Mouse (Mus musculus) intestine, embryonic 14.5 days (tissue): ENCODE data around the gene Abcc4. TPM values are rescaled to one million over a fixed set of nuclear protein-coding genes. Genes with fewer than 3 reads are reported as not detected.

Source experiments
- ATAC-seq: fragments of 200-750 bp; cut with Nextera tagmentation; replicated peaks from 2 replicates; pipeline ENCODE4 v1.8.0; 2017; ENCODE audit warnings: low read depth, moderate number of reproducible peaks, moderate TSS enrichment, moderate library complexity; ENCODE audit not compliant: low FRiP score, low TSS enrichment
- DNase-seq: peaks from one replicate; pipeline ENCODE4 v3.0.0-alpha.2; 2018; ENCODE audit warnings: low spot score
- H3K27ac ChIP-seq: fragments of 300-500 bp; sonication (generic); 2 replicates; pipeline ENCODE4 v1.5.1; 2014; ENCODE audit warnings: low read depth, mild to moderate bottlenecking, control low read depth
- H3K27me3 ChIP-seq: fragments of 300-500 bp; sonication (generic); replicated peaks from 2 replicates; pipeline ENCODE4 v1.6.1; 2014; ENCODE audit warnings: low read length, control low read depth; ENCODE audit not compliant: control insufficient read depth, insufficient read depth
- H3K36me3 ChIP-seq: fragments of 300-500 bp; sonication (generic); 2 replicates; pipeline ENCODE4 v1.6.1; 2014; ENCODE audit warnings: low read length, control low read depth; ENCODE audit not compliant: control insufficient read depth, insufficient read depth
- H3K4me1 ChIP-seq: fragments of 300-500 bp; sonication (generic); replicated peaks from 2 replicates; pipeline ENCODE4 v1.6.1; 2014; ENCODE audit warnings: low read length, control low read depth, mixed read lengths; ENCODE audit not compliant: control insufficient read depth, insufficient read depth
- H3K4me2 ChIP-seq: fragments of 300-500 bp; sonication (generic); 2 replicates; pipeline ENCODE4 v1.6.1; 2014; ENCODE audit warnings: low read length
- H3K4me3 ChIP-seq: fragments of 300-500 bp; sonication (generic); 2 replicates; pipeline ENCODE4 v1.5.1; 2014; ENCODE audit warnings: low read depth, low read length, control low read depth, mixed read lengths
- H3K9ac ChIP-seq: fragments of 300-500 bp; sonication (generic); 2 replicates; pipeline ENCODE4 v1.6.1; 2014; ENCODE audit warnings: mild to moderate bottlenecking, low read length
- H3K9me3 ChIP-seq: fragments of 300-500 bp; sonication (generic); 2 replicates; pipeline ENCODE4 v1.6.1; 2016; ENCODE audit warnings: low read length, control low read depth; ENCODE audit not compliant: control insufficient read depth
- WGBS: fragments of 180-500 bp; shearing (Covaris S2); extraction: QIAGEN DNeasy Blood & Tissue Kit; methylation state at CpG from one replicate; pipeline ENCODE4 v1.1.7; 2014; 5-methylcytosine and 5-hydroxymethylcytosine counted together
- polyA plus RNA-seq: library from polyadenylated mRNA; unstranded; fragments of >200 nt; fragmentation: Nextera tagmentation; extraction: Ambion mirVana; gene quantifications from 2 replicates; pipeline ENCODE4 v1.2.1, GENCODE M21; 2014

Abcc4 gene
- polyA plus RNA-seq, 1 experiment from 2014 or later: 4.4 TPM

GRCm38 (mm10) chr14:118563570-118563969 is 142.4 kb downstream of the Abcc4 start:
- no peaks in the 10 kb centered on the region for H3K27me3 ChIP-seq
- no peak overlapping the region for H3K4me2 ChIP-seq
- no peaks in the 10 kb centered on the region for H3K36me3 ChIP-seq
- H3K27ac ChIP-seq: no peak overlapping the region
- ATAC-seq: no peak
- H3K4me3 ChIP-seq: no peak overlapping the region
- no peak overlapping the region for H3K9ac ChIP-seq
- 0 out of 2 replicates have a peak, but pooled peaks cover 3% of the 10 kb centered on the region for H3K4me1 ChIP-seq
- WGBS: 69% methylated on average over 8 of the region's 8 CpGs
- DNase-seq: no peak
- no peaks in the 10 kb centered on the region for H3K9me3 ChIP-seq

DNA sequence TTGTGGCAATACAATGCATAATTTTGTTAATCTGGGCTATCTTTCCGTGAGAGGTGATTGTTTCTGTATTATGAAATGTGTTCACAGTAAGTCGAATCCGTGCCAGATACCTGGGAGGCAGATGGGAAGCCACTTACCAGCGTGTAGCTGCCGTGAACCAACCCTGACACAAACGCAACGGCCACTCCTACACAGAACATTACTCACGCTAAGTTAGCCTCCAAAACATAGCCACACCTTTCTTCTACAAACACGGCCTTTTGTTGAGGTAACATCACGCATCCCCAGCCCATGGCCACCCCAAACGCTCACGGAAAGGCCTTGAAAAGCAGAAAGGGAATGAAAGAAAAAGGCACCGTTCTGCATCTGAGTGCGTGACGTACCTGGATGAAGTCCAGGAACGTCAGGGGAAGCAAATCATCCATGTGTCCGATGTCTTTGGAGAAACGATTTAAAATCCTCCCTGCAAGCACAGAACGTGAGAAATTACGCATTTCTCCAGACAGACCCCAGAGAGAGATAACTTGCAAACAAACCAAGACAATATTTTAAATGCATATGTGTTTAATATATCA is 153.0 kb downstream of the Abcc4 start:
- Histone ChIP-seq H3K4me1 (0 out of 2 replicates have a peak, but pooled peaks cover 6% of the 10 kb centered on the region), H3K27ac (no peak overlapping the region), H3K9ac (no peak overlapping the region), H3K4me3 (no peak overlapping the region), H3K4me2 (no peak overlapping the region), H3K36me3 (no peaks in the 10 kb centered on the region), H3K27me3 (no peaks in the 10 kb centered on the region), H3K9me3 (no peaks in the 10 kb centered on the region)
- DNase-seq (no peak), ATAC-seq (no peak)
- WGBS: 80% methylated on average over 20 of the region's 20 CpGs

GRCm38 (mm10) chr14:118552390-118552789 is 153.6 kb downstream of the Abcc4 start:
- Histone ChIP-seq H3K4me2 (peak overlapping the region; percentile 49; the same call in 1 of the 2 replicates), H3K9ac (no peak overlapping the region), H3K9me3 (no peaks in the 10 kb centered on the region), H3K27me3 (no peaks in the 10 kb centered on the region), H3K36me3 (no peaks in the 10 kb centered on the region), H3K27ac (no peak overlapping the region), H3K4me1 (0 out of 2 replicates have a peak, but pooled peaks cover 6% of the 10 kb centered on the region), H3K4me3 (no peak overlapping the region)
- 82% methylated on average over 5 of the region's 5 CpGs for WGBS
- DNase-seq (no peak), ATAC-seq (no peak)

DNA sequence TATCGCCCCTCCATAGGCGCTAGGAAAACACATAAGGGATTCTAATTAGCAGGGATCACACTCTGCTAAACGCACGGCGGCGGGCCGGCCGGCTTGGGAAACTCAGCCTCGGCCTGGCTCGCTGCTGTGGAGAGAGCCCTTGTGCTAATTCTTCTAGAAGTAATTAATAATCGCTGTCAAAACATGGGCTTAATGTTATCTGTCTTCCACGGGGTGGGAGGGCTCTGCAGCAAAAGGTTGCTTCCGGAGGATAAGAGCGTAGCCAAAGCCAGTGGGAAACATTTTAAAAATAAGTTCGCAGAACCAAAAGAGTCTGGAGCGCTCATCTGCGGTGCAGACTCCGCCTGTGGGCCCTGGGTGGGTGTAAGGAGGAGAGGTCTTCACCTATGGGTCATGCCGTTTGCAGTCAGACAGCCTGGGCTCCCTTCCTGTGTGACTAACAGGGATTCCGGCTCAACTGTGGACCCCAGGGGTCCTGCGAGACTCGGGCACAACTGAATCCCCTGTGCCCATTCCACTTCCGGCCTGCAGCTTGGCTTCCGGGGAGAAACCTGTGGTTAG is 154.2 kb downstream of the Abcc4 start:
- Histone ChIP-seq H3K9ac (0 out of 2 replicates have a peak overlapping the region, but pooled peaks have one; percentile 3), H3K27ac (no peak overlapping the region), H3K4me3 (peak overlapping the region; percentile 14; the same call in 1 of the 2 replicates), H3K4me2 (peak overlapping the region; percentile 49), H3K27me3 (no peaks in the 10 kb centered on the region), H3K4me1 (0 out of 2 replicates have a peak, but pooled peaks cover 6% of the 10 kb centered on the region), H3K36me3 (no peaks in the 10 kb centered on the region), H3K9me3 (no peaks in the 10 kb centered on the region)
- peak; percentile 60 for DNase-seq
- 13% methylated on average over 24 of the region's 24 CpGs for WGBS
- no peak for ATAC-seq

DNA sequence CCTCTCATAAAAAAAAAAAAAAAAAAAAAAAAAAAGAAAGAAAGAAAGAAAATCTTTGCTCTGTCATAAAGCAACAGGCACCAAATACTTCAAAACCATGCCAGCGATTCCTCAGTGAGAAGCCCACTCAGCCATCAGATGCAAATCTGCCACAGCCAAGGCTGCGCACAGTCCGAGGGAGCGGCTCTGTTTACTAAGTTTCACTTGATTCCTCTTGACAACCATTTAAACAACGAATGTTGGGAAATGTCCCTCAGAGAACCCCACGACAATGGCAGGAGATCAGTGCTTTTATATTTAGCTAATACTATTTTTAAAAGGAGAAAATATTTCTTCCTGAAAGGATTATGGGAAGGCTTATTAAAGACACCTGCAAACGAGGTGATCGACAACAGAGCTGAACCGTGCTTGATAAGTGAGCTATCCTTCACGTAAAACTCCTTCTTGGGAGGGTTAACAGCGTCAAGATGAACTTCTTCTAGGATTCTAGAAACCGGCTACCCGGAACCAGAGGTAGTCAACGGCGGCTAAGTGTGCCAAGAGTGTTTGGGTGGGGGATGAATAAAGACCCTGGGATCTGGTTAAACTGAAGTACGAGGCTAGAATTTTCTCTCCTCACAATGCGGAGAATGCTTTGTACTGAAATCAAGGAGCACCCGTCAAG is 154.8 kb downstream of the Abcc4 start:
- peak overlapping the region; percentile 49 for H3K4me2 ChIP-seq
- 0 out of 2 replicates have a peak overlapping the region, but pooled peaks have one; percentile 14 for H3K4me3 ChIP-seq
- 0 out of 2 replicates have a peak overlapping the region, but pooled peaks have one; percentile 3 for H3K9ac ChIP-seq
- H3K36me3 ChIP-seq: no peaks in the 10 kb centered on the region
- no peak for ATAC-seq
- H3K4me1 ChIP-seq: 0 out of 2 replicates have a peak, but pooled peaks cover 6% of the 10 kb centered on the region
- no peak overlapping the region for H3K27ac ChIP-seq
- no peak for DNase-seq
- H3K27me3 ChIP-seq: no peaks in the 10 kb centered on the region
- H3K9me3 ChIP-seq: no peaks in the 10 kb centered on the region
- WGBS: 31% methylated on average over 18 of the region's 18 CpGs

DNA sequence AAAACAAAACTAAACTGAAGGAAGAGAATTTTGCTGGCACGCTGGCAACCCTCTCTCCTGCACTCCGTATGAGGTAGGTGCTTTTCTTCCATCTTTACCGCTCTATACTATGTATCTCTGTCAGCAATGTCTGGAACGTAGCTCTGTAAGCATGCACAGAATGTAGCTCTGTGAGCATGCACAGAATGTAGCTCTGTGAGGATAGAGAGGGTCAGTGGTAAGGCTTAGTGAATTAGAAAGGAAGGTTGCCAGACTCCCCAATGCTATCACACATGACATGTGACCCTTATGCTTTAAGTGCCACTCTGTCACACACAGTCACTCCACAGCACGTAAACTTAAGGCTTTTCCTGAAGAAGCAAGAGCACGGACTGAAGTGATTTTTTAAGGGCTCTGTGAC is 161.5 kb downstream of the Abcc4 start:
- 81% methylated on average over 6 of the region's 6 CpGs for WGBS
- ATAC-seq: no peak

DNA sequence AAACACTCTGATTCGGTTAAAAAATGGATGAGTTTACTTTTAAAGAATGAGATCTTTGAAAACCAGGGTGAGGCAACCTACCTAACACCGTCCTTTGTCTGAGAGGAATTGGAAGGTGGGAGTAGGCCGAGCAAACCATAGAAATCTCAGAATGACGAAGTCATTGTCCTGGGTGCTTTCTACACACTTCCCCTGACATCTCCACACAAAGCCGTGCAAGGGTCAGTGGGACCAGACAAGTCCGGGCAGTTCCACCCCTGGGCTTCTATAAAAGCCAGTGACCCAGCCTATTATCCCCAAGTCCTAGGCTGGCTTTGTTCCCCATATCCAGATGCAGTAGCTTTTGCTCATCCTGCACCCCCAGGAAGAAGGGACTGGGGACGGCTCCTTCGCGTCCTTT is 163.1 kb downstream of the Abcc4 start:
- Histone ChIP-seq H3K4me1 (no peaks in the 10 kb centered on the region), H3K27me3 (no peaks in the 10 kb centered on the region), H3K36me3 (no peaks in the 10 kb centered on the region), H3K27ac (no peak overlapping the region), H3K9ac (no peak overlapping the region), H3K4me2 (no peak overlapping the region), H3K9me3 (no peaks in the 10 kb centered on the region), H3K4me3 (no peak overlapping the region)
- DNase-seq: no peak
- ATAC-seq: no peak
- 86% methylated on average over 9 of the region's 9 CpGs for WGBS

More for the DNA sequence above, 161.5 kb downstream of the Abcc4 start:
- H3K4me3 ChIP-seq: no peak overlapping the region
- H3K27me3 ChIP-seq: no peaks in the 10 kb centered on the region
- no peaks in the 10 kb centered on the region for H3K36me3 ChIP-seq
- H3K9me3 ChIP-seq: no peaks in the 10 kb centered on the region
- H3K4me1 ChIP-seq: no peaks in the 10 kb centered on the region
- no peak overlapping the region for H3K4me2 ChIP-seq
- DNase-seq: no peak
- H3K27ac ChIP-seq: no peak overlapping the region
- H3K9ac ChIP-seq: no peak overlapping the region

- WGBS: 89% methylated on average over 3 of the region's 3 CpGs
- Histone ChIP-seq H3K4me3 (no peak overlapping the region), H3K9ac (no peak overlapping the region), H3K9me3 (no peaks in the 10 kb centered on the region), H3K4me2 (no peak overlapping the region), H3K27me3 (no peaks in the 10 kb centered on the region), H3K36me3 (no peaks in the 10 kb centered on the region), H3K27ac (no peak overlapping the region), H3K4me1 (no peaks in the 10 kb centered on the region)
- DNase-seq (no peak), ATAC-seq (no peak)
These were observed 174.5 kb downstream of the Abcc4 start for GRCm38 (mm10) chr14:118531539-118531938.
